Mouse (Mus musculus) heart, adult 2 months (tissue): ENCODE measurements at regions not wholly inside any gene's neighbourhood (a gene's known extent, or its start where the extent isn't known, plus 50 kb on each side); places are given as distances from the start of the nearest gene placed in this dataset.

ENCODE experiments used
- DNase-seq, 2 experiments: peaks; one replicate each; pipeline ENCODE4 v3.0.0; 2021
- H3K27ac ChIP-seq: fragments of 200-600 bp; 2 replicates; pipeline ENCODE4 v1.8.1; 2022
- H3K27me3 ChIP-seq: fragments of 200-500 bp; 2 replicates; pipeline ENCODE4 v1.6.1; 2012; ENCODE audit warnings: mild to moderate bottlenecking, low read length, inconsistent platforms, mixed read lengths; ENCODE audit not compliant: control insufficient read depth, insufficient read depth
- H3K36me3 ChIP-seq: fragments of 200-500 bp; 2 replicates; pipeline ENCODE4 v1.6.1; 2012; ENCODE audit warnings: low read length, inconsistent platforms; ENCODE audit not compliant: control insufficient read depth, insufficient read depth
- H3K4me1 ChIP-seq: fragments of 200-500 bp; 2 replicates; pipeline ENCODE4 v1.6.1; 2011; ENCODE audit warnings: low read length; ENCODE audit not compliant: control insufficient read depth, insufficient read depth
- H3K4me3 ChIP-seq: fragments of 200-600 bp; 2 replicates; pipeline ENCODE4 v1.8.1; 2022
- H3K79me2 ChIP-seq: fragments of 200-500 bp; replicated peaks from 2 replicates; pipeline ENCODE4 v1.6.1; 2012; ENCODE audit warnings: mild to moderate bottlenecking, inconsistent platforms, low read length, moderate library complexity, mixed read lengths; ENCODE audit not compliant: control insufficient read depth, insufficient read depth
- H3K9ac ChIP-seq: fragments of 200-500 bp; 2 replicates; pipeline ENCODE4 v1.6.1; 2012; ENCODE audit warnings: low read depth, mild to moderate bottlenecking, control low read depth, inconsistent platforms, low read length, mixed read lengths
- POLR2A ChIP-seq: fragments of 200-500 bp; IDR thresholded peaks from 2 replicates; pipeline ENCODE4 v1.6.1; 2011; ENCODE audit warnings: mild to moderate bottlenecking, low read depth, low read length, control low read depth; ENCODE audit not compliant: insufficient read depth
- WGBS: fragments of 180-500 bp; shearing (Covaris S2); methylation state at CpG from one replicate; pipeline ENCODE4 v1.1.7; 2018; 5-methylcytosine and 5-hydroxymethylcytosine counted together
- intact Hi-C: fragments of 180-260 bp; cut with DNase I; formaldehyde crosslinking; loops from one replicate; pipeline ENCODE4 v1.15.1; 2025

- intact Hi-C loops, result no loop called here
- no peaks in the 10 kb centered on the region for H3K27me3 ChIP-seq
- DNase-seq, result no peak
- H3K4me1 ChIP-seq, result peaks cover 4% of the 10 kb centered on the region; the same call in 1 of the 2 replicates
- H3K4me3 ChIP-seq, result no peak overlapping the region
- 85% methylated on average over 2 of the region's 2 CpGs for WGBS
- no peak for TF ChIP-seq POLR2A
- peak overlapping the region; percentile 23; the same call in 1 of the 2 replicates for H3K27ac ChIP-seq
- H3K79me2 ChIP-seq, result no peaks in the 10 kb centered on the region
- H3K36me3 ChIP-seq, result no peaks in the 10 kb centered on the region
- no peak overlapping the region for H3K9ac ChIP-seq
These were observed 50.6 kb upstream of the Mark1 start for GRCm38 (mm10) chr1:185049980-185050379.
